Mouse (Mus musculus) c-Kit-positive CD71-positive TER-119-negative erythroid progenitor cells, embryonic 14.5 days (primary cell): ENCODE data around the gene Gstp1.
A peak's percentile ranks its signal among the peaks of the same experiment; 100 is the strongest.

Experiments
- DNase-seq: peaks from one replicate; pipeline ENCODE4 v3.0.0-alpha.2; 2013; ENCODE audit warnings: low read depth

The Gstp1 gene

DNA sequence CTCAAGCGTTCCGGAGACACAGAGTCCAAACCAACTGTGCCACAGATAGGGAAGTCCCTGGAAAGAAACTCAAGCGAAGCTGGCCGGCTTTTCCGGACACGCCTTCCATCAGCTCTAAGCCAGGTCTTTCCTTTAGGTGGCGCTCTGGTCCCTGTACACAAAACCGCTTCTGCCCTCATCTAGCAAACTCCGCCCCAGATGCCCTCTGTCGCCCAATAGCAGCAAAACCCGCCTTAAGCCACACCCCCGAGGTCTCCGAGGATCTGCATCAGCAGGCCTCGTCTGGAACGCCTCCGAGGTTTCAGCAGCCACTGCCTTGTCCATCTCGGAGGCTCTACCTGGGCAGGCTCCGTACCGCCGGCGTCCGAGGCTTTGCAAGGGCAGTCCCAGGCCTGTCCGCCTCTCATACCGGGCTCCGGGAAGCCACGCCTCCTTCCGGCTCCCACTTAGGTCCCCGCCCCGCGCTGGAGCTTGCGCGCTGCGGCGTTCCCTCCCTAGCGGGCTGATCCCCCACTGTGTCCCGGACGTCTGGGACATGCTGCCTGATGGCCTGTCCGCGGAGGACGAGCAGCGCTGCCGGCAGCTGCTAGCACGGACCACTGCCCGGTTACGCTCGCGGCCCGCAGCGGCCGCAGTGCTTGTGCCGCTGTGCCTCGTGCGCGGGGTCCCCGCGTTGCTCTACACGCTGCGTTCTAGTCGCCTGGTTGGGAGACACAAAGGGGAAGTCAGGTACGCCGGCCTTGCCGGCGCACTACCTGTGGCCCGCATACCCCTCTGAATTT is 37.5 kb downstream of the Gstp1 start, which contains the start of the genes Nudt8 and Gm49405:
TSS of gene Nudt8 (plus strand) at position 462 of the 782 bp plus-strand sequence.
TSS of gene Gm49405 (plus strand) at position 508 of the 782 bp plus-strand sequence.
- DNase-seq, result peak; percentile 98

DNA sequence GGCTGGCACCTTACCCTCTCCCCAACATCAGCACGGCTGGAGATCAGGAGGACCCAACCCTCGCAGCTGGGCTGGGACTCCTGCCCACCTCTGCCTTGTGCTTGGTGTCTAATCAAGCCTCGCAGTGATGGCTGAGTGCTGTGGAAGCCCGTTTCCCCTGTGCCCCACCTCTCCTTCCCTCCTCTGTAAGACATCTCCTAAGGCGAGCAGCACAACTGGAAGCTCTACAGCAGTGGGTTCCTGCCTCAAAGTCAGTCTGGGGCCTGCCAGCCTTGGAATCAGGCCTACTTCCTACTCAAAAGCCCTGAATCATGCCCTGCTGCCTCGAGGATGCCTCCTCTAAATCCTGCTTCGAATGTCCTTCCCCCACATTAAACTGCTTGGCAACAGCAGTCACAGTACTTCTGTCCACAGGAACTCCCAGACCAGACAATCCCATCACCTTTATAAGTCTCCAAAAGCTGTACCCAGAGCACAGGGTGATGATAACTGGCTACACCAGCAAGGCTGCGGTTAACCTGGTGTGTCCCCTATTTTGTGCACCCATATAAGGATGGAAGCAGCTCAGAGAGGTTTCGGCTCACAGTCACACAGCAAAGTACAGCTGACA is 38.6 kb downstream of the Gstp1 start:
- no peak for DNase-seq

DNA sequence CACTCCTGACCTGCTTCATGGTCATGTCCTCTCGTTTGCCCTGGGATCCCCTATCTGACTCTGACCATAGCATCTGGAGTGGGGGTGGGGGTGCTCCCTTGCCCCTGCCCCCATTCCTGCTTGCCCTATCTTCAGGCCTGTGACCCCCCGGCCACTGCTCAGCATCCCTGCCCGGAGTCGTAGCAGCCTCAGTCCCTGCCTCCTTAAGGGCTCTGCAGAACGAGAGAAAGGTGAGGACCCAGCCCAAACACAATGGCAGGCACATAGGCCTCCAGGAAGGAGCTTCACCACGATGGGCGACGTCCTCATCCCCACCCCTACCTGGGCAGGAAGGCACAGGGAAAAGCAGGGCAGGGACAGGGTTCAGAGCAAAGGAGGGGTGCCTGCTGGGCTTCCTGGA is 39.5 kb downstream of the Gstp1 start:
- no peak for DNase-seq

DNA sequence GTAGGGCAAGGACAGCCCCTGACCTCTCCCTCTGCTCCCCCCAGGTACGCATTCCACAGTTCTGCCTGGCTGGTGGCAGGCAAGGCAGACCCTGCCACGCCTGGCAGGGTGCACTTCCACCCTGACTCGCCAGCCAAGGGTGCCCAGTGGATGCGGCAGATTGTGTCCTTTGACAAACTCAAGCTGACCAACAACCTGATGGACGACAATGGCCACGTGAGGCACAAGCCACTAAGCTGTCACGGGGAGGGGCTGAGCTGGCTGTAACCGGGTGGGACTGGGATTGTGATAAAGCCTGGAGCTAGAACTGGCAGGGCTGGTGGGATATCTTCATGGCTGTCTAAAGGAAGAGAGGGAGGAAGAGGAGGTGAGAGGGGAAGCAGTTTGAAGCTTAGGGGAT is 40.6 kb downstream of the Gstp1 start:
- DNase-seq, result no peak

GRCm38 (mm10) chr19:3996747-3997146 is 41.0 kb downstream of the Gstp1 start:
- DNase-seq, result no peak

DNA sequence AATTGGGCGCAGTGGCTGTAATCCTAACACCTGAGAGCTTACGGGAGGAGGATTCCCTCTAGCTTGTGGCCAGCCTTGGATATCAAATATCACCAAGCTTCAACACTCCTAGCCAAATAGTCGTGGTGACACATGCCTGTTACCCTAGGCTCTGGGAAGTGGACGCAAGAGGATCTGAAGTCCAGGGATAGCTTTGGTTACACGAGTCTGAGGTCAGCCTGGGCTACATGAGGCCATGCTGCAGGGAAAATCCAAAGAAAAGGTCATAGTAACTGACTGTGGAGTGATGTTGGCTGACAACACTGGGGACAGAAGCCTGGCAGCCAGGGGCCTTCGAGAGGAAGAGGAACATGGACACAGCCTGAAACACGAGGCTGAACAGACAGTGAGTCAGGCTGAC is 41.7 kb downstream of the Gstp1 start:
- DNase-seq, result no peak

DNA sequence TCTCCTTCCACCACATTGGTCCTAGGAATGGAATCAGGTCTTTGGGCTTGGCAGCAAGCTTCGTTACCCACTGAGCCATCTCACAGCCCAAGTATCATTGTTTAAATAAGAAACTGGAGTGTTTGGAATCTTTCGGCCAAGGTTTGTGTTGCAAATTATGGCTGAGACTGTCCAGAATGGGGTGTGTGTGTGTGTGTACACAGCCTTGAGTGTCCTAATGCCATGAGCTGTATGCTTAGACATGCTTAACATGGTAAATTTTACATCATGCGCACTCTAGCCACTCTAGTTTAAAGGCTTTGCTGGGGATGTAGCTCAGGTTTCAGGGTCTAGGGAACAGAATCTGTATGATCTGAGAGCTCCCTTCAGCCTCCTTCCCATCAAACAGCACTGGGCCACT is 42.3 kb downstream of the Gstp1 start:
- DNase-seq, result no peak

DNA sequence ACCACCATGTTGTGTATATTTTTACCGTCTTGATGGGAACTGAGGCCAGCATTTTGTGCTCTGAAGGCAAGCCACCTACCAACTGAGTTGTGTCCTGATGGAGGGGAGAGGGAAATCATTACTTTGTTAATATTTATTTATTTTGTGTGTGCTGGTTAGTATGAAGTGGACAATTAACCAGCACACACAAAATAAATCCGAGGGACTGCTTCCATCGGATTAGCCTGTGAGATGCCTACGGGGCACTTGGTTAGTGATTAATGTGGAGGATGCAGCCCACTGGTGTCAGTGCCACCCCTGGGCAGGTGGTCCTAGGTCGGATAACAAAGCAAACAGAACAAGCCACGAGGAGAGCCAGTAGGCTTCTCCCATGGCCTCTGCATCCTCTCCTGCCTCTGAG is 42.9 kb downstream of the Gstp1 start:
- no peak for DNase-seq

DNA sequence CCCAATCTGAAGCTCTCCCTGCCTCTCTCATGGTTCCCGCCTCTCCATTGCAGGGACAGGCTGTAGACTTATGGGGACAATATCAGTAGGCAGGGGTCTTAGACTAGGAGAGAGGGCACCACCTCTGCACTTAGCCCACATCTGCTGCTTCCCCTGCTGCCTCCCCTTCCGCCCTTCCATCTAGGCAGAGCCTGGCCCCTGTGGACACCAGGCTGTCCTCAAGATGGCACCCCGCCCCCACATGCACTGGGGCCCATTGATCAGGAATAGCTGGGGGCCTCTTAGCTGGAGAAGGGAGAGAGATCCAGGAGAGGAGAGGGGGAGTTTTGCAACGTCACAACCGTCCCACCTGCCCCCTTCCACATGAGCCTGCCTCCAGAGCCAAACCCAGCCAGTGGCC is 45.4 kb downstream of the Gstp1 start, which contains the start of gene Tbx10:
TSS of gene Tbx10 (plus strand) at position 337 of the 400 bp plus-strand sequence.
- DNase-seq, result no peak

GRCm38 (mm10) chr19:3991966-3992365 is 45.8 kb downstream of the Gstp1 start:
- no peak for DNase-seq

DNA sequence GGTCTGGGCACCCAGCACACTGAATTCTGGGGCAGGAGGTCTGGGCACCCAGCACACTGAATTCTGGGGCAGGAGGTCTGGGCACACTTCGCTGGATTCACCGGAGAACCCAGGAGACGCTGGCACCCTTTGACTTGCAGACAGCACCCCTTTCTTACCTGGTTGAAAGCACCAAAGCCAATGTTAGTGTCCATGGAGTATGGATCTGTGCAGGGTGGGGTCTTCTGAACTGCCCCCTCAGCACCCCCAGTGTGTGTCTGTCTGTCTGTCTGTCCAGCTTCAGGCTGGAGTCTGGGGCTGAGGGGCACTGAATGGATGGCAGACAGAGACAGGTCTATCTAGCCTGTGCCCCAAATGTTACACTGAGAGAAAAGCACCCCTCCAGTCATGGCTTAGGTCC is 46.2 kb downstream of the Gstp1 start:
- DNase-seq, result no peak

GRCm38 (mm10) chr19:3990804-3991203 is 47.0 kb downstream of the Gstp1 start:
- no peak for DNase-seq

GRCm38 (mm10) chr19:3988750-3989149 is 49.0 kb downstream of the Gstp1 start:
- DNase-seq, result no peak

DNA sequence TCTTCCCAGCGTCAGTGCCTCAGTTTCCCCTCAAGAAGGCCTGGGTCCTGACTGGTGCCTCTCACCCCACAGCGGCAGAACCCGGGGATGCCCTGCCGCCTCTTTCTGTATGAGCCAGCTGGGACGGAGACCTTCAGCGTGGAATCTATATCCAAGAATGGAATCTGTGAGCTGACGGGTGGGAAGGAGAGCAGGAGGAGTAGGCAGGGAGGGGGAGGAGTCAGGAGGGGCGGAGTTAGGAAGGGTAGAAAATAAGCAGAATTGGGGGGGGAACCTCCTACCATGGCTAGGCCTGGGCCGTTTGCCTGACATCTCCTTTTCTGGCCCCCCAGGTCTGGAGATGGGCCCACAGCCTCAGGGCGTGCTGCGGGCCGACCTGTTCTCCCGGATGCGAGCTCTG is 49.7 kb downstream of the Gstp1 start:
- DNase-seq, result no peak

DNA sequence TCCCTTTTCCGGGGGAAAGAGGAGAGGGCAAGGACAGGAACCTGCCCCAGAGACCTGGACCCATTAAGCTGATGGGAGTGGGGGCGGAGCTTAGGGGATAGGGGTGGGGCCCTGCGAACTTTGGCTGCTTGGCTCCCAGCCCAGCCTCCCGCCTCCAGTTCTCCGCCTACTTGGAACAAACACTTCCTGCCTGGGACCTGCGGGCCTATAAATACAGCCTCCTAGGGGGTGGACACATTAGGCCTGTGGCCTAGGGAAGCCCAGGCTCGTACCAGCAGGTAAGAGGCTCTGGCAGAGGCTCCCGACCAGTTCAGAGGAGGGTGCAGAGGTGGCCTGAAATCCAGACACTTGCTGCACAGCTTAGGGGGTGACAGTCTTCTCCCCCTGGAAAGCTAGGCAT is 51.5 kb downstream of the Gstp1 start, which contains the start of gene Acy3:
TSS of gene Acy3 (plus strand) at position 237 of the 400 bp plus-strand sequence.
- DNase-seq, result peak; percentile 34
